Mouse (Mus musculus): Measurements from ENCODE around the gene Tesk1. TPM values are rescaled to one million over a fixed set of nuclear protein-coding genes. Genes with fewer than 3 reads are reported as not detected.

Tesk1 gene
- polyA plus RNA-seq, 1 experiment from 2014 or later: 6.3 TPM

- peak; percentile 95 for ATAC-seq
- Histone ChIP-seq H3K4me1 (peaks cover 30% of the 10 kb centered on the region), H3K9me3 (replicated peaks) (no peaks in the 10 kb centered on the region), H3K36me3 (ENCODE audit: poor library complexity, severe bottlenecking) (no peaks in the 10 kb centered on the region), H3K4me3 (peak overlapping the region; percentile 57), H3K9ac (peak overlapping the region; percentile 89), H3K4me2 (peak overlapping the region; percentile 65), H3K27ac (peak overlapping the region; percentile 94), H3K27me3 (no peaks in the 10 kb centered on the region)
- WGBS: 1% methylated on average over 28 of the region's 28 CpGs
Measured at GRCm38 (mm10) chr4:43406162-43406971, 35.4 kb upstream of the Tesk1 start.

GRCm38 (mm10) chr4:43407071-43407920 is 34.4 kb upstream of the Tesk1 start:
- Histone ChIP-seq H3K4me1 (peaks cover 32% of the 10 kb centered on the region), H3K36me3 (ENCODE audit: poor library complexity, severe bottlenecking) (no peaks in the 10 kb centered on the region), H3K4me3 (peak overlapping the region; percentile 57), H3K27me3 (no peaks in the 10 kb centered on the region), H3K27ac (peak overlapping the region; percentile 94), H3K9me3 (replicated peaks) (no peaks in the 10 kb centered on the region), H3K9ac (peak overlapping the region; percentile 89), H3K4me2 (peak overlapping the region; percentile 65)
- peak; percentile 59 for ATAC-seq
- 67% methylated on average over 12 of the region's 12 CpGs for WGBS

GRCm38 (mm10) chr4:43414761-43415160 is 27.0 kb upstream of the Tesk1 start:
- H3K36me3 ChIP-seq (ENCODE audit: poor library complexity, severe bottlenecking): peaks cover 46% of the 10 kb centered on the region
- no peaks in the 10 kb centered on the region for H3K27me3 ChIP-seq
- H3K4me3 ChIP-seq: no peak overlapping the region
- WGBS: 89% methylated on average over 14 of the region's 14 CpGs
- no peak overlapping the region for H3K27ac ChIP-seq
- no peak overlapping the region for H3K4me2 ChIP-seq
- H3K9me3 ChIP-seq (replicated peaks): no peaks in the 10 kb centered on the region
- no peak overlapping the region for H3K9ac ChIP-seq
- H3K4me1 ChIP-seq: peaks cover 5% of the 10 kb centered on the region
- ATAC-seq: 0 out of 2 replicates have a peak, but pooled peaks have one; percentile 30

- Histone ChIP-seq H3K4me1 (peaks cover 5% of the 10 kb centered on the region), H3K4me2 (no peak overlapping the region), H3K9ac (no peak overlapping the region), H3K27ac (no peak overlapping the region), H3K9me3 (replicated peaks) (no peaks in the 10 kb centered on the region), H3K27me3 (no peaks in the 10 kb centered on the region), H3K4me3 (no peak overlapping the region), H3K36me3 (ENCODE audit: poor library complexity, severe bottlenecking) (peaks cover 46% of the 10 kb centered on the region)
- 92% methylated on average over 29 of the region's 29 CpGs for WGBS
- no peak for ATAC-seq
Measured at GRCm38 (mm10) chr4:43415221-43416070, 26.3 kb upstream of the Tesk1 start.

- Histone ChIP-seq H3K9me3 (replicated peaks) (no peaks in the 10 kb centered on the region), H3K4me3 (no peak overlapping the region), H3K4me2 (no peak overlapping the region), H3K9ac (no peak overlapping the region), H3K4me1 (peaks cover 5% of the 10 kb centered on the region), H3K36me3 (ENCODE audit: poor library complexity, severe bottlenecking) (peaks cover 46% of the 10 kb centered on the region), H3K27ac (no peak overlapping the region), H3K27me3 (no peaks in the 10 kb centered on the region)
- 96% methylated on average over 22 of the region's 22 CpGs for WGBS
- no peak for ATAC-seq
Measured at GRCm38 (mm10) chr4:43416071-43416490, 25.7 kb upstream of the Tesk1 start.

GRCm38 (mm10) chr4:43417269-43418062 is 24.3 kb upstream of the Tesk1 start:
- no peaks in the 10 kb centered on the region for H3K9me3 ChIP-seq (replicated peaks)
- H3K9ac ChIP-seq: no peak overlapping the region
- 87% methylated on average over 16 of the region's 16 CpGs for WGBS
- H3K36me3 ChIP-seq (ENCODE audit: poor library complexity, severe bottlenecking): peaks cover 60% of the 10 kb centered on the region
- no peak overlapping the region for H3K27ac ChIP-seq
- H3K27me3 ChIP-seq: no peaks in the 10 kb centered on the region
- ATAC-seq: no peak
- H3K4me2 ChIP-seq: no peak overlapping the region
- no peak overlapping the region for H3K4me3 ChIP-seq
- H3K4me1 ChIP-seq: no peaks in the 10 kb centered on the region; the same call in 1 of the 2 replicates

GRCm38 (mm10) chr4:43418450-43418849 is 23.3 kb upstream of the Tesk1 start:
- no peaks in the 10 kb centered on the region for H3K9me3 ChIP-seq (replicated peaks)
- peaks cover 70% of the 10 kb centered on the region for H3K36me3 ChIP-seq (ENCODE audit: poor library complexity, severe bottlenecking)
- H3K4me1 ChIP-seq: no peaks in the 10 kb centered on the region; the same call in 1 of the 2 replicates
- H3K4me2 ChIP-seq: no peak overlapping the region
- H3K9ac ChIP-seq: no peak overlapping the region
- peaks cover under 1% of the 10 kb centered on the region; the same call in 1 of the 2 replicates for H3K27me3 ChIP-seq
- ATAC-seq: no peak
- H3K4me3 ChIP-seq: no peak overlapping the region
- WGBS: 76% methylated on average over 4 of the region's 4 CpGs
- H3K27ac ChIP-seq: no peak overlapping the region

- Histone ChIP-seq H3K27ac (no peak overlapping the region), H3K36me3 (ENCODE audit: poor library complexity, severe bottlenecking) (peaks cover 75% of the 10 kb centered on the region), H3K27me3 (peaks cover 7% of the 10 kb centered on the region), H3K9ac (no peak overlapping the region), H3K4me3 (no peak overlapping the region), H3K9me3 (replicated peaks) (no peaks in the 10 kb centered on the region), H3K4me1 (no peaks in the 10 kb centered on the region), H3K4me2 (no peak overlapping the region)
- ATAC-seq: no peak
- 62% methylated on average over 15 of the region's 15 CpGs for WGBS
Measured at GRCm38 (mm10) chr4:43418973-43419656, 22.6 kb upstream of the Tesk1 start.

- Histone ChIP-seq H3K4me3 (no peak overlapping the region), H3K9ac (no peak overlapping the region), H3K27me3 (peaks cover 15% of the 10 kb centered on the region), H3K9me3 (replicated peaks) (no peaks in the 10 kb centered on the region), H3K36me3 (ENCODE audit: poor library complexity, severe bottlenecking) (peaks cover 75% of the 10 kb centered on the region), H3K4me1 (no peaks in the 10 kb centered on the region), H3K4me2 (no peak overlapping the region), H3K27ac (no peak overlapping the region)
- ATAC-seq: no peak
- WGBS: 77% methylated on average over 9 of the region's 9 CpGs
Measured at GRCm38 (mm10) chr4:43419801-43420281, 21.9 kb upstream of the Tesk1 start.

- Histone ChIP-seq H3K27me3 (peaks cover 19% of the 10 kb centered on the region), H3K9ac (no peak overlapping the region), H3K4me2 (no peak overlapping the region), H3K4me1 (no peaks in the 10 kb centered on the region), H3K27ac (no peak overlapping the region), H3K36me3 (ENCODE audit: poor library complexity, severe bottlenecking) (peaks cover 75% of the 10 kb centered on the region), H3K4me3 (no peak overlapping the region), H3K9me3 (replicated peaks) (no peaks in the 10 kb centered on the region)
- peak; percentile 31 for ATAC-seq
- 7% methylated on average over 6 of the region's 6 CpGs for WGBS
Measured at GRCm38 (mm10) chr4:43420305-43420704, 21.4 kb upstream of the Tesk1 start.

Data from forebrain, embryonic 13.5 days (tissue).